Mouse (Mus musculus): ENCODE measurements around the gene Egln2. TPM values are rescaled to one million over a fixed set of nuclear protein-coding genes. Genes with fewer than 3 reads are reported as not detected.

Egln2 gene
- polyA plus RNA-seq, 1 experiment: 120 TPM

DNA sequence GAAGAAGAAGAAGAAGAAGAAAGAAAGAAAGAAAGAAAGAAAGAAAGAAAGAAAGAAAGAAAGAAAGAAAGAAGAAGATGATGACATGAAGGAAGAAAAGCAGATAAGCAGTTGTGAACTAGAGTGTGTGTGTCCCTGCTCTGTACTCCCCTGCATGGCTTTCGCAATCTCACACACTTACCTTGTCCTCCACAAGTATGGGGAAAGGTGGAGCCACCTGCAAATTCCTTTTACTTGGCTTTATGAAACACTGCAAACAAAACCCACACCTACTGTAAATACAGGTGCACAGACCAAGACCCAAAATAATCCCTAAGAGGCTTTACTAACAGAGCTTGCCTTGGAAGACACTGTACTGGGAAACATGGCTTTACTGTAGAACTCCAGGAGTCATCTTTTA lies 55.6 kb downstream of the Egln2 start:
- WGBS: 79% methylated on average over 1 of the region's 1 CpGs
- Histone ChIP-seq H3K27ac (ENCODE audit: insufficient read depth, low read length) (no peak overlapping the region), H3K27me3 (ENCODE audit: control insufficient read depth, insufficient read depth, low read length) (no peaks in the 10 kb centered on the region), H3K4me3 (replicated peaks; ENCODE audit: insufficient read depth, low read depth, low read length) (no peak overlapping the region), H3K4me1 (ENCODE audit: control insufficient read depth, insufficient read depth, low read length) (no peaks in the 10 kb centered on the region)
- TF ChIP-seq CTCF (IDR thresholded peaks at IDR 0.05; ENCODE audit: borderline replicate concordance, insufficient read depth, low read depth, low read length) (no peak), POLR2A (IDR thresholded peaks at IDR 0.05; ENCODE audit: borderline replicate concordance, insufficient read depth, low read length) (no peak)
- DNase-seq: no peak

DNA sequence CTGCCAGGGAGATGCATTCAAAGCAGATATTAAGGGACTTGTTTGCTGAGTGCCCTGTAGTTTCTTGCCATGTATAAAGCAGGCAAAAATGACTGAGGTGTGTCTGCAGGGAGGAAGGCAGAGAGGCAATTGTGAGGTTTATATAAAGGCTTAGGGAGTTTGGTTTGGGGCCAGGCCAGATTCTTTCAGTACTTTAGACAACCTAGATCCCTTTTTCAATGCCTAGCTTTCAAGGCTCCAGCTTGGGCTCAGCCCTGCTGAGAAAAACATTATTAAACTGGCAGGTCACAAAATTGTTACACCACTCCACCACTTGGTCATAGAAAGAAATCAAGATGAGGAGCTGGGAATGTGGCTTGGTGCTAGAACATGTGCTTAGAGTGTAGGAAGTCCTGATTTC lies 56.3 kb downstream of the Egln2 start:
- Histone ChIP-seq H3K27me3 (ENCODE audit: control insufficient read depth, insufficient read depth, low read length) (no peaks in the 10 kb centered on the region), H3K27ac (ENCODE audit: insufficient read depth, low read length) (no peak overlapping the region), H3K4me3 (replicated peaks; ENCODE audit: insufficient read depth, low read depth, low read length) (no peak overlapping the region), H3K4me1 (ENCODE audit: control insufficient read depth, insufficient read depth, low read length) (no peaks in the 10 kb centered on the region)
- TF ChIP-seq CTCF (IDR thresholded peaks at IDR 0.05; ENCODE audit: borderline replicate concordance, insufficient read depth, low read depth, low read length): no peak
- TF ChIP-seq POLR2A (IDR thresholded peaks at IDR 0.05; ENCODE audit: borderline replicate concordance, insufficient read depth, low read length): no peak
- no peak for DNase-seq

Other genes starting within 250 kb of the Egln2 start
- not detected in 2 replicates for gene Cyp2a22, start 227.4 kb downstream of the Egln2 start, polyA plus RNA-seq (2012; rRNA removed)
- gene Cyp2a12, start 137.7 kb downstream of the Egln2 start, polyA plus RNA-seq (2012; rRNA removed): not detected in 2 replicates
- 0.10 and 0.73 TPM in 2 replicates for gene Cyp2f2, start 46.9 kb downstream of the Egln2 start, polyA plus RNA-seq (2012; rRNA removed)
- gene Cyp2t4, start 13.1 kb downstream of the Egln2 start, polyA plus RNA-seq (2012; rRNA removed): not detected in 2 replicates
- 175 and 176 TPM in 2 replicates for gene Rab4b, start 12.1 kb upstream of the Egln2 start, polyA plus RNA-seq (2012; rRNA removed)
- not detected in 2 replicates for gene Gm21983, start 14.3 kb upstream of the Egln2 start, polyA plus RNA-seq (2012; rRNA removed)
- gene Mia, start 14.4 kb upstream of the Egln2 start, polyA plus RNA-seq (2012; rRNA removed): 11.2 and 16.9 TPM in 2 replicates
- gene BC024978, start 29.0 kb upstream of the Egln2 start, polyA plus RNA-seq (2012; rRNA removed): 17.9 and 18.8 TPM in 2 replicates
- gene Snrpa, start 29.5 kb upstream of the Egln2 start, polyA plus RNA-seq (2012; rRNA removed): 158 and 173 TPM in 2 replicates
- gene Itpkc, start 61.9 kb upstream of the Egln2 start, polyA plus RNA-seq (2012; rRNA removed): 12.4 and 13.2 TPM in 2 replicates
- 20.8 and 23.9 TPM in 2 replicates for gene Coq8b, start 66.2 kb upstream of the Egln2 start, polyA plus RNA-seq (2012; rRNA removed)
- 56.7 and 64.1 TPM in 2 replicates for gene Numbl, start 91.6 kb upstream of the Egln2 start, polyA plus RNA-seq (2012; rRNA removed)
- gene Ltbp4, start 170.9 kb upstream of the Egln2 start, polyA plus RNA-seq (2012; rRNA removed): 26.9 and 28.2 TPM in 2 replicates
- 41.6 and 43.7 TPM in 2 replicates for gene Shkbp1, start 189.2 kb upstream of the Egln2 start, polyA plus RNA-seq (2012; rRNA removed)
- 0.38 TPM in 1 of 2 replicates, not detected in the other for gene Gm20479, start 190.6 kb upstream of the Egln2 start, polyA plus RNA-seq (2012; rRNA removed)

Data from cerebellum, adult 2 months (tissue).